Mouse (Mus musculus): ENCODE data around the gene Tdo2. TPM values are rescaled to one million over a fixed set of nuclear protein-coding genes. Genes with fewer than 3 reads are reported as not detected.

Tdo2 gene
- polyA plus RNA-seq, 1 experiment from 2014 or later = 0.08 TPM

DNA sequence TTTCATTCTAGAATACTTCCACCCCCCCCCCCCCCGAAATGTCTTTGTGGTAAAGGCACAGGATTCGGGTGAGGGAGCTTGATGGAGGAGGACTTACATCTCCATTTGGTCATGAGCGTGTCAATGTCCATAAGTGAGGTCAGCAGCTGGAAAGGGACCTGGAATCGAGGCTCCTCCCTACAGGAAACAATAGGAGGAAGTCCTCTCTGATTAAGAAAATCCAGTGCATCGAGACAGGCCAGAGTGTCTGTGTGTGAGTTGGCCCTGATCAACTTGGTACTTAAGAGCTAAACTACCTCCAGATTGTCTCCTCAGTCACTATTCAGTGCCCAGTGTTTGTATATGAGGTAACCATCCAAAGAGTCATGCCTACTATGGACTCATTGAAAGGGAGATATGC, 14.7 kb downstream of the Tdo2 start:
- H3K36me3 ChIP-seq (ENCODE audit: control insufficient read depth, insufficient read depth, low read length) = no peaks in the 10 kb centered on the region
- H3K4me1 ChIP-seq (ENCODE audit: control insufficient read depth, insufficient read depth, low read length) = no peaks in the 10 kb centered on the region
- no peaks in the 10 kb centered on the region for H3K9me3 ChIP-seq (ENCODE audit: control insufficient read depth, low read length)
- ATAC-seq (ENCODE audit: low FRiP score, low TSS enrichment) = no peak
- no peak overlapping the region for H3K4me2 ChIP-seq (replicated peaks; ENCODE audit: low read depth, low read length)
- H3K27ac ChIP-seq (ENCODE audit: low read depth, low read length) = no peak overlapping the region
- 77% methylated on average over 5 of the region's 5 CpGs for WGBS
- no peak overlapping the region for H3K4me3 ChIP-seq (ENCODE audit: low read length)
- H3K9ac ChIP-seq (ENCODE audit: low read depth, low read length) = no peak overlapping the region
- H3K27me3 ChIP-seq (ENCODE audit: control insufficient read depth, insufficient read depth, low read length) = no peaks in the 10 kb centered on the region

DNA sequence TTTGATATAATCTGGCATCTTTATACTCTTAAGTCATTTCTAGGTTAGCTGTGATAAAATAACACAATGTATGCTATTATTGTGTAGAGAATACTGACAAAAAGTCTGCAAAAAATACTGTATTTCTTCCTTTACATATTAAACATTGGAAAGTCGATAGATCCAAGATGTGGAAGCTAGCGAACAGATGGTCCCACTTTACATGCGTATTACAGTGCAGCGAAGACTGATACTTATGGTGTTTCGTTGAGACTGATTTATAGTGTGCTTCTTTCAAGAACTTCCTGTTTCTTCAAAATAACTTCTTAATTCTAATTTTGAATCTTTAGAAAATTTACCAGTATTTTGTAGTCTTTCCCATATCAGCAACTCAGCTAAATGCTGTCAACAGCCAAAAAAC, 18.5 kb downstream of the Tdo2 start:
- Histone ChIP-seq H3K4me2 (replicated peaks; ENCODE audit: low read depth, low read length) (no peak overlapping the region), H3K4me3 (ENCODE audit: low read length) (no peak overlapping the region), H3K4me1 (ENCODE audit: control insufficient read depth, insufficient read depth, low read length) (no peaks in the 10 kb centered on the region), H3K9me3 (ENCODE audit: control insufficient read depth, low read length) (no peaks in the 10 kb centered on the region), H3K27me3 (ENCODE audit: control insufficient read depth, insufficient read depth, low read length) (no peaks in the 10 kb centered on the region), H3K27ac (ENCODE audit: low read depth, low read length) (no peak overlapping the region), H3K9ac (ENCODE audit: low read depth, low read length) (no peak overlapping the region), H3K36me3 (ENCODE audit: control insufficient read depth, insufficient read depth, low read length) (no peaks in the 10 kb centered on the region)
- ATAC-seq (ENCODE audit: low FRiP score, low TSS enrichment) = no peak
- WGBS = 89% methylated on average over 5 of the region's 5 CpGs

- no peak overlapping the region for H3K27ac ChIP-seq (ENCODE audit: low read depth, low read length)
- 48% methylated on average over 2 of the region's 2 CpGs for WGBS
- H3K4me3 ChIP-seq (ENCODE audit: low read length) = no peak overlapping the region
- H3K36me3 ChIP-seq (ENCODE audit: control insufficient read depth, insufficient read depth, low read length) = no peaks in the 10 kb centered on the region
- no peak overlapping the region for H3K9ac ChIP-seq (ENCODE audit: low read depth, low read length)
- H3K4me1 ChIP-seq (ENCODE audit: control insufficient read depth, insufficient read depth, low read length) = no peaks in the 10 kb centered on the region
- H3K27me3 ChIP-seq (ENCODE audit: control insufficient read depth, insufficient read depth, low read length) = no peaks in the 10 kb centered on the region
- H3K9me3 ChIP-seq (ENCODE audit: control insufficient read depth, low read length) = no peaks in the 10 kb centered on the region
- no peak for ATAC-seq (ENCODE audit: low FRiP score, low TSS enrichment)
- no peak overlapping the region for H3K4me2 ChIP-seq (replicated peaks; ENCODE audit: low read depth, low read length)
Measured at GRCm38 (mm10) chr3:81951785-81952184, 24.2 kb downstream of the Tdo2 start.

- no peak overlapping the region for H3K4me3 ChIP-seq (ENCODE audit: low read length)
- no peaks in the 10 kb centered on the region for H3K4me1 ChIP-seq (ENCODE audit: control insufficient read depth, insufficient read depth, low read length)
- no peaks in the 10 kb centered on the region for H3K27me3 ChIP-seq (ENCODE audit: control insufficient read depth, insufficient read depth, low read length)
- H3K36me3 ChIP-seq (ENCODE audit: control insufficient read depth, insufficient read depth, low read length) = no peaks in the 10 kb centered on the region
- WGBS = 80% methylated on average over 1 of the region's 1 CpGs
- H3K4me2 ChIP-seq (replicated peaks; ENCODE audit: low read depth, low read length) = no peak overlapping the region
- ATAC-seq (ENCODE audit: low FRiP score, low TSS enrichment) = no peak
- H3K9me3 ChIP-seq (ENCODE audit: control insufficient read depth, low read length) = no peaks in the 10 kb centered on the region
- H3K27ac ChIP-seq (ENCODE audit: low read depth, low read length) = no peak overlapping the region
- no peak overlapping the region for H3K9ac ChIP-seq (ENCODE audit: low read depth, low read length)
Measured at GRCm38 (mm10) chr3:81949048-81949447, 27.0 kb downstream of the Tdo2 start.

GRCm38 (mm10) chr3:81944851-81945393, 31.1 kb downstream of the Tdo2 start:
- Histone ChIP-seq H3K9ac (ENCODE audit: low read depth, low read length) (no peak overlapping the region), H3K9me3 (ENCODE audit: control insufficient read depth, low read length) (no peaks in the 10 kb centered on the region), H3K4me1 (ENCODE audit: control insufficient read depth, insufficient read depth, low read length) (no peaks in the 10 kb centered on the region), H3K4me2 (replicated peaks; ENCODE audit: low read depth, low read length) (no peak overlapping the region), H3K36me3 (ENCODE audit: control insufficient read depth, insufficient read depth, low read length) (no peaks in the 10 kb centered on the region), H3K27me3 (ENCODE audit: control insufficient read depth, insufficient read depth, low read length) (no peaks in the 10 kb centered on the region), H3K27ac (ENCODE audit: low read depth, low read length) (no peak overlapping the region), H3K4me3 (ENCODE audit: low read length) (no peak overlapping the region)
- WGBS = 91% methylated on average over 7 of the region's 7 CpGs
- no peak for ATAC-seq (ENCODE audit: low FRiP score, low TSS enrichment)

DNA sequence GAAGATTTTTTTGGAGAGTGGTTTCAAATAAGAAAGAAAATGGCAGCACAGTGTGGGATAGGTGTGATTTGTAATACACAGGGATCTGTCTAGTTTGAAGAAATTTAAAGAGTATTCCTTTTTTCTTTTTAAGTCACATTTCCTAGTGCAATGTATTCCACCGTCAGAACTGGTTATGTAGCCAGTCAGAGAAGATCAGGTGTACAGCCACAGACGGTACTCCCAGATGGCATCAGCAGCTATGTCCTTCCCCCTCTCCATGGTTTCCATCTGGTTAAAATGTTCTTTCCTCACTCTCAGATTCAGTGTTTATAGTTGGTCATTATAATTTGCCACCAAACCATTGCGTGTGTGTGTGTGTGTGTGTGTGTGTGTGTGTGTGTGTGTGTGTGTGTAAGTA, 32.9 kb downstream of the Tdo2 start:
- no peak for ATAC-seq (ENCODE audit: low FRiP score, low TSS enrichment)

DNA sequence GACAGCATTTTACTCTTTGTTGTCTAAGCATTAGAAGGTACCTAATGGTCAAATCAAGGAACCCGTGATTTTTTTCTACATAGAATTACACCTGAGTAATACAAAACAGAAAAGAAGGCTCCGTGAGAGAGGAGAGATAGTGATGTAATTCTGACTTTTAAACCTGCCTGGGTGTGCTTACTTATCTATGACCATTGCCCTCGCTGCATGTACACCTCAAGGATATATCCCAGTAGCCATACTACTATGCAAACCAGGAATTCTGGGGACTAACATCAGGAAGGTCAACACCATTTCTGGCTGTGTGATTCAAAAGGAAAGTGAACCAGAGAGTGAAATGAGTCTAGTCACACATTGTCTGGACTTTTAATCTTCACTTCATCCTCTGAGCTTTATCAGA, 33.7 kb downstream of the Tdo2 start:
- Histone ChIP-seq H3K9ac (ENCODE audit: low read depth, low read length) (no peak overlapping the region), H3K27me3 (ENCODE audit: control insufficient read depth, insufficient read depth, low read length) (no peaks in the 10 kb centered on the region), H3K4me1 (ENCODE audit: control insufficient read depth, insufficient read depth, low read length) (no peaks in the 10 kb centered on the region), H3K36me3 (ENCODE audit: control insufficient read depth, insufficient read depth, low read length) (no peaks in the 10 kb centered on the region), H3K4me2 (replicated peaks; ENCODE audit: low read depth, low read length) (no peak overlapping the region), H3K4me3 (ENCODE audit: low read length) (no peak overlapping the region), H3K9me3 (ENCODE audit: control insufficient read depth, low read length) (no peaks in the 10 kb centered on the region), H3K27ac (ENCODE audit: low read depth, low read length) (no peak overlapping the region)
- ATAC-seq (ENCODE audit: low FRiP score, low TSS enrichment) = no peak
- 89% methylated on average over 3 of the region's 3 CpGs for WGBS

More for the DNA sequence above, 32.9 kb downstream of the Tdo2 start:
- H3K4me3 ChIP-seq (ENCODE audit: low read length) = no peak overlapping the region
- no peak overlapping the region for H3K4me2 ChIP-seq (replicated peaks; ENCODE audit: low read depth, low read length)
- no peak overlapping the region for H3K9ac ChIP-seq (ENCODE audit: low read depth, low read length)
- no peaks in the 10 kb centered on the region for H3K9me3 ChIP-seq (ENCODE audit: control insufficient read depth, low read length)
- H3K4me1 ChIP-seq (ENCODE audit: control insufficient read depth, insufficient read depth, low read length) = no peaks in the 10 kb centered on the region
- no peak overlapping the region for H3K27ac ChIP-seq (ENCODE audit: low read depth, low read length)
- H3K36me3 ChIP-seq (ENCODE audit: control insufficient read depth, insufficient read depth, low read length) = no peaks in the 10 kb centered on the region
- WGBS = 83% methylated on average over 3 of the region's 3 CpGs
- no peaks in the 10 kb centered on the region for H3K27me3 ChIP-seq (ENCODE audit: control insufficient read depth, insufficient read depth, low read length)

DNA sequence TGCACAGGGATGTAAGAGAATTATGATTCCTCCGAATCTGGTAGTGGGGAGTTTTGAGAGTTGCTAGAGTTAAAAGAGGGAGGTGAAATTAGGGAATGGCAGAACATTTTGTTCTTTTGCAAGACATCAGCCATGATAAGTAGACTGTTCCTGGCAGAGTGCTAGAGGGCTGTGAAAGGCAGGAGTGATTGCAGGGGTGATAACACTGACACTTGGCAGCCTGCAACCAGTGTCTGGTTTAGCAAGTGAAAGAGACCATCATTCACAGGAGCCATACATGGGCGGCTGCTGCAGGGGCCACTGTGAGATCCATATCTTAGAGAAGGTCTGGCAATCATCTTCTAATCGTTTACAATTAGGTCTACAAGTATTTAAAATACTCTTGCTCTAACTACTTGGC, 37.1 kb downstream of the Tdo2 start:
- ATAC-seq (ENCODE audit: low FRiP score, low TSS enrichment) = no peak
- Histone ChIP-seq H3K9me3 (ENCODE audit: control insufficient read depth, low read length) (no peaks in the 10 kb centered on the region), H3K9ac (ENCODE audit: low read depth, low read length) (no peak overlapping the region), H3K27ac (ENCODE audit: low read depth, low read length) (no peak overlapping the region), H3K4me3 (ENCODE audit: low read length) (no peak overlapping the region), H3K4me2 (replicated peaks; ENCODE audit: low read depth, low read length) (no peak overlapping the region), H3K4me1 (ENCODE audit: control insufficient read depth, insufficient read depth, low read length) (no peaks in the 10 kb centered on the region), H3K27me3 (ENCODE audit: control insufficient read depth, insufficient read depth, low read length) (no peaks in the 10 kb centered on the region), H3K36me3 (ENCODE audit: control insufficient read depth, insufficient read depth, low read length) (no peaks in the 10 kb centered on the region)
- WGBS = 68% methylated on average over 3 of the region's 3 CpGs

GRCm38 (mm10) chr3:81933348-81933747, 42.7 kb downstream of the Tdo2 start:
- Histone ChIP-seq H3K9ac (ENCODE audit: low read depth, low read length) (no peak overlapping the region), H3K27me3 (ENCODE audit: control insufficient read depth, insufficient read depth, low read length) (no peaks in the 10 kb centered on the region), H3K36me3 (ENCODE audit: control insufficient read depth, insufficient read depth, low read length) (no peaks in the 10 kb centered on the region), H3K4me2 (replicated peaks; ENCODE audit: low read depth, low read length) (no peak overlapping the region), H3K4me3 (ENCODE audit: low read length) (no peak overlapping the region), H3K9me3 (ENCODE audit: control insufficient read depth, low read length) (no peaks in the 10 kb centered on the region), H3K27ac (ENCODE audit: low read depth, low read length) (no peak overlapping the region), H3K4me1 (ENCODE audit: control insufficient read depth, insufficient read depth, low read length) (0 out of 2 replicates have a peak, but pooled peaks cover 4% of the 10 kb centered on the region)
- 88% methylated on average over 4 of the region's 4 CpGs for WGBS
- no peak for ATAC-seq (ENCODE audit: low FRiP score, low TSS enrichment)
